Mouse (Mus musculus) cerebellum, adult 11 months (tissue): ENCODE results near the gene Tas2r109.
"Not testable (repeated sequence)": the region's sequence is repeated elsewhere in the genome, so short reads cannot be mapped to it uniquely, and the experiment has no call there.

Source experiments
- DNase-seq: peaks from one replicate; pipeline ENCODE4 v3.0.0; 2022

Tas2r109 gene

DNA sequence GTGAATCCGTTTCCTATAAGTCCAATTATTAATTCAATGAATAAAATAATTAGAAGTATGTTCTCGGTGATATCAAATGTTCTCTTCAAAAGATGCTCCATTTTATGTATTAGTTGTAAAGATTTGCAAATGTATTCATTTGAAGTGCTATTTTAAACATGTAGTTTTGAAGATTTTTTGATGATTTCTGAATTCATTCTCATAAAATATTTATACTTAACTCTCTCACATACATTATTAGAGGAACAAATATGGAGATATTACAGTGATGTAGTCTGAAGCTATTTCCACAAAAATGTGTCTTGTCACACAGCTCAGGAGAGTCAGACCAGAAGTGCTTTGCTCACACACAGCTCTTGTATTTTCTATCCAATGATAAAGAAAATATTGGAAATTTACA lies at the start of gene Tas2r109:
Gene Tas2r109, minus strand, starts transcription at position 101 of the 400 bp plus-strand sequence.
- no peak for DNase-seq

DNA sequence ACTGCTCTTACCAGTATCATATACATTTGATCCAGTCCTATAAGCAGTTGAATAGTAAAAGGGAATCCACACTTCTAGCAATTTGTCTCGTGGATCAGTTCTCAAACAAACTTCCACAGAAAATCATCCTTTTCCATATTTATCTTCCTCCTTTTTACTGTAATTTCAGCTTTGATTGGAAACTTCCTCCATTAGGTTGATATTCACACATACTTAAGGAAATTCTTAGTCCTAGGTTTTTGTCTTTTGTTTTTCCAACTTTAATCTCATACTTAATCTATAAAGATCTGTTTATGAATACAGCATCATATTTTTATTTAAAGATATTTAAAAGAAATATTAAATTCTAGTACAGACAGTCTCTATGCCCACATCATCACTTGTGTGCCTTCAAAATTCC lies 22.9 kb downstream of the Tas2r109 start, which contains the start of gene Tas2r131:
Gene Tas2r131, minus strand, starts transcription at position 101 of the 400 bp plus-strand sequence.
- no peak for DNase-seq

DNA sequence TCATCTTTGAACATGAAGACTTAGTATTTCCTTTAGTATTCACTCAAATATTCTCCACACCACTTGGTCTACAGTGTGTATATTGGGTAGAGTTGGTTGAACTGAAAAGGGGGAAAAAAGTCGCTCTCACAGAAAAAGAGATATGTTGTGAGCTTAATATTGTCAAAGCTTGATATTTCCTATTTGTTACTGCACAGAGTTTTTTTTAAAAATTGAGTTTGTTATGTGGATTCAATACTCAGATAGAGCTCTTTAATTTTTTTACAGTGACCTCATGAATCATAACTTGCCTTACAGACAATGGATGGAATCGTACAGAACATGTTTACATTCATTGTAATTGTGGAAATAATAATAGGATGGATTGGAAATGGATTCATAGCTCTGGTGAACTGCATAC lies 30.0 kb downstream of the Tas2r109 start, which contains the start of gene Tas2r129:
Gene Tas2r129, plus strand, starts transcription at position 301 of the 400 bp plus-strand sequence.
- DNase-seq: no peak

DNA sequence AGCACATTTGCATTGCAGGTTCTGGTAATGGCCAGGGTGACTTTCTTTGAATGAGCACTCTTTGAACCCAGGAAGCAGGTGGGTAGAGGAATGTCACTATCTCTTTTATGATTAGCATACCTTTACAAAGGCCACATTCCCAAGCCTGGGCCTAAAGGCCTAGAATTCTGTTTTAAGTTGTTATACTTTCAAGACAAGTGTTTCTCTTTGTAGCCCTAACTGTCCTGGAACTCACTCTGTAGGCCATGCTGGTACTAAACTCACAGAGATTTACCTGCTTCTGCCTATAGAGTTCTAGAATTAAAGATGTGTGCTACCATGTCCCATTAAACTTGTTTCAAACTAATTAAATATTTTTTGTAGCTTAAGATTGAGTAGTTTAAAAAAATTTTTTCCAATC lies 39.4 kb downstream of the Tas2r109 start:
- DNase-seq: not testable (repeated sequence)
